Mouse (Mus musculus): Measurements from ENCODE around the gene Stx1a.

Stx1a gene

GRCm38 (mm10) chr5:135008671-135009589, 14.4 kb upstream of the Stx1a start, which contains the start of gene Abhd11:
Abhd11 (plus strand) TSS chr5:135009152.
- peak; percentile 99 for DNase-seq (ENCODE audit: low spot score)

- peak; percentile 79 for DNase-seq (ENCODE audit: low spot score)
These were observed 13.5 kb upstream of the Stx1a start for GRCm38 (mm10) chr5:135009590-135010319.

- DNase-seq (ENCODE audit: low spot score), result no peak
These were observed 13.0 kb upstream of the Stx1a start for GRCm38 (mm10) chr5:135010320-135010709.

GRCm38 (mm10) chr5:135010841-135011743, 12.2 kb upstream of the Stx1a start:
- DNase-seq (ENCODE audit: low spot score), result no peak

- no peak for DNase-seq (ENCODE audit: low spot score)
These were observed 11.3 kb upstream of the Stx1a start for GRCm38 (mm10) chr5:135011809-135012613.

- no peak for DNase-seq (ENCODE audit: low spot score)
These were observed 10.4 kb upstream of the Stx1a start for GRCm38 (mm10) chr5:135012671-135013441.

- DNase-seq (ENCODE audit: low spot score), result peak; percentile 52
These were observed 7.8 kb upstream of the Stx1a start for GRCm38 (mm10) chr5:135015497-135015896.

- peak; percentile 61 for DNase-seq (ENCODE audit: low spot score)
These were observed 7.0 kb upstream of the Stx1a start for GRCm38 (mm10) chr5:135016224-135016759.

GRCm38 (mm10) chr5:135021814-135022213, 1.5 kb upstream of the Stx1a start:
- DNase-seq (ENCODE audit: low spot score), result peak; percentile 63

- DNase-seq (ENCODE audit: low spot score), result no peak
These were observed 1.5 kb downstream of the Stx1a start for GRCm38 (mm10) chr5:135024665-135025224.

GRCm38 (mm10) chr5:135025899-135026298, 2.6 kb downstream of the Stx1a start:
- DNase-seq (ENCODE audit: low spot score), result no peak

GRCm38 (mm10) chr5:135029007-135029854, 5.9 kb downstream of the Stx1a start:
- DNase-seq (ENCODE audit: low spot score), result peak; percentile 58

- DNase-seq (ENCODE audit: low spot score), result no peak
These were observed 9.3 kb downstream of the Stx1a start for GRCm38 (mm10) chr5:135032581-135032980.

GRCm38 (mm10) chr5:135034593-135034992, 11.3 kb downstream of the Stx1a start:
- no peak for DNase-seq (ENCODE audit: low spot score)

- DNase-seq (ENCODE audit: low spot score), result no peak
These were observed 12.5 kb downstream of the Stx1a start for GRCm38 (mm10) chr5:135035608-135036359.

GRCm38 (mm10) chr5:135037946-135038345, 14.7 kb downstream of the Stx1a start:
- no peak for DNase-seq (ENCODE audit: low spot score)

- DNase-seq (ENCODE audit: low spot score), result no peak
These were observed 16.3 kb downstream of the Stx1a start for GRCm38 (mm10) chr5:135039541-135039940.

GRCm38 (mm10) chr5:135040059-135040458, 16.8 kb downstream of the Stx1a start:
- no peak for DNase-seq (ENCODE audit: low spot score)
